Mouse (Mus musculus) liver, adult 2 months (tissue): ENCODE data around the gene Rln1. TPM values are rescaled to one million over a fixed set of nuclear protein-coding genes. Genes with fewer than 3 reads are reported as not detected.

Source experiments
- DNase-seq: peaks from one replicate; pipeline ENCODE4 v3.0.0-alpha.2; 2011; ENCODE audit warnings: low read depth, low spot score; ENCODE audit errors: extremely low read depth
- H3K27ac ChIP-seq: fragments of 200-500 bp; replicated peaks from 2 replicates; pipeline ENCODE4 v1.5.1; 2012; ENCODE audit warnings: low read depth, mild to moderate bottlenecking, control low read depth, inconsistent platforms, low read length; ENCODE audit not compliant: insufficient read depth
- H3K27me3 ChIP-seq: fragments of 200-500 bp; 2 replicates; pipeline ENCODE4 v1.6.1; 2012; ENCODE audit warnings: mild to moderate bottlenecking, moderate library complexity, low read length, inconsistent platforms; ENCODE audit not compliant: control insufficient read depth, insufficient read depth
- H3K36me3 ChIP-seq: fragments of 200-500 bp; 2 replicates; pipeline ENCODE4 v1.6.1; 2012; ENCODE audit warnings: low read length, inconsistent platforms; ENCODE audit not compliant: control insufficient read depth, insufficient read depth
- H3K4me1 ChIP-seq: fragments of 200-500 bp; 2 replicates; pipeline ENCODE4 v1.6.1; 2011; ENCODE audit warnings: low read length; ENCODE audit not compliant: control insufficient read depth, insufficient read depth
- H3K4me3 ChIP-seq: fragments of 200-500 bp; 2 replicates; pipeline ENCODE4 v1.5.1; 2011; ENCODE audit warnings: low read depth, mild to moderate bottlenecking, control low read depth, low read length, moderate library complexity; ENCODE audit not compliant: insufficient read depth
- H3K79me2 ChIP-seq: fragments of 200-500 bp; 2 replicates; pipeline ENCODE4 v1.6.1; 2012; ENCODE audit warnings: inconsistent platforms, mild to moderate bottlenecking, low read length, moderate library complexity; ENCODE audit not compliant: control insufficient read depth, insufficient read depth
- H3K9ac ChIP-seq: fragments of 200-500 bp; 2 replicates; pipeline ENCODE4 v1.6.1; 2012; ENCODE audit warnings: low read depth, mild to moderate bottlenecking, control low read depth, inconsistent platforms, low read length
- CTCF ChIP-seq: fragments of 200-500 bp; IDR thresholded peaks from 2 replicates; pipeline ENCODE4 v1.5.1; 2011; ENCODE audit warnings: low read depth, low read length, control low read depth
- POLR2A ChIP-seq: fragments of 200-500 bp; IDR thresholded peaks from 2 replicates; pipeline ENCODE4 v1.6.1; 2011; ENCODE audit warnings: low read length, control low read depth; ENCODE audit not compliant: insufficient read depth; ENCODE audit errors: extremely low read depth
- WGBS: fragments of 180-500 bp; shearing (Covaris S2); methylation state at CpG from one replicate; pipeline ENCODE4 v1.1.7; 2018; 5-methylcytosine and 5-hydroxymethylcytosine counted together
- polyA plus RNA-seq: library from polyadenylated mRNA; depleted of rRNA; stranded (reverse); fragments of >200 nt; gene quantifications from 2 replicates; pipeline ENCODE4 v1.2.3, GENCODE M21; 2012
- total RNA-seq: library from RNA; depleted of rRNA; stranded (reverse); fragments of >200 nt; gene quantifications from 2 replicates; pipeline ENCODE4 v1.2.3, GENCODE M21; 2014

The Rln1 gene
- total and polyA plus RNA-seq, 2 experiments: not detected

DNA sequence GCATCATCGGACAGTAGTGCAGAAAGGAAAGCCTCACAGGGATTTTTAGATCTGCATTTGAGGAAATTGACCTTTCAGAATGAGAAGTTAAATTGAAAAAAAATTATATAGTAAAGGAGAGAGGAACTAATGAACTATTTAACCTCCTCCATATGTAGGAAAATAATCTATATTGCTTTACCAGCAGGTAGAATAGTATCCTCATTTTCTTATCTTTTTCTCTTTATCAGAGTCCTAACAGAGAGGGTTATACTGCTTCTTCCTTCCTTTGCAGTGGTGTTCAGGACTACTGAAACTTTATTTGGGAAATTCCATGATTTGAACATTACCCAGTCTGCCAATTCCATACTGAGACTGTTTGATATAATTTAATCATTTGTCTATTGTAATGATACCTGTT lies 37.1 kb downstream of the Rln1 start:
- Histone ChIP-seq H3K9ac (no peak overlapping the region), H3K4me3 (no peak overlapping the region), H3K27me3 (no peaks in the 10 kb centered on the region), H3K36me3 (peaks cover 38% of the 10 kb centered on the region), H3K27ac (no peak overlapping the region), H3K79me2 (no peaks in the 10 kb centered on the region), H3K4me1 (no peaks in the 10 kb centered on the region)
- WGBS: 87% methylated on average over 1 of the region's 1 CpGs
- no peak for DNase-seq
- TF ChIP-seq POLR2A (no peak), CTCF (no peak)

DNA sequence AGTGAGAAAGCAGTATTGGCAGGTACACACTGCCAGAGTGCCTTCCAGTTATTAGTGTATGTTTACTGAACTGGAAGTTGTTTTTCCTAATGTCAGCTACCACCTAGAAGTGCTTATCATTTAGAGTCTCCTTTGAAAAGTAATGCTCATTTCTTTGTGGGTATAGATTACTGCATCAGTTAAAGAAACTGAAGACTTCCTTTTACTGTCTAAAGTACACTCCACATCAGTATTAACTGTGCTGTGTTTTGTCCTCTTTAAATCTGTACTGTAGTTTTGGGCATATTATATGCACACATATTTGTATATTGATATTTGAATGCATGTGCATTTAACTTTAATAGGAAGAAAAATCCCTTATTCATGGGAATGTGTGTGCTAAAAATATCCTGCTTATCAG lies 38.3 kb downstream of the Rln1 start:
- TF ChIP-seq POLR2A (no peak), CTCF (no peak)
- no peaks in the 10 kb centered on the region for H3K79me2 ChIP-seq
- DNase-seq: no peak
- H3K4me3 ChIP-seq: no peak overlapping the region
- H3K9ac ChIP-seq: no peak overlapping the region
- H3K27me3 ChIP-seq: no peaks in the 10 kb centered on the region
- no peaks in the 10 kb centered on the region for H3K4me1 ChIP-seq
- H3K27ac ChIP-seq: no peak overlapping the region
- H3K36me3 ChIP-seq: peaks cover 40% of the 10 kb centered on the region

DNA sequence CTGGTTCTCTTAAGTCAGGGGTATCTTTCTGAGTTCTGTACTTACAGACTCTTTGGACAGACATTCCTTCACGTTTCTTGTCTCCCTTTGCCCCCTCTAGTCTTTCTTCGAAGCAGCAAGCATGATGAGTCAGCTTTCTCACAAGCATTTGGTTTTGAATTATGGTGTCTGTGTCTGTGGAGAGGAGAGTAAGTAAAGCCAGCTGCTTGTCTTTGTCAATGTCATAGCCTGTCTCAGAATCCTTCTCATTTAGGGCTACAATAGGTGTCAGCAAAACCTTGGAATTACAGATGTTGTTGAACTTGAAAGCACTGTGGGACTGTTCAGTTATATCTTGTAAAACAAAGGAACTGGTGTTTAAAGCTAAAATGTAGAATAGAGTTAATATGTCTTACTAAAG lies 39.7 kb downstream of the Rln1 start:
- H3K27ac ChIP-seq: no peak overlapping the region
- TF ChIP-seq POLR2A: no peak
- TF ChIP-seq CTCF: no peak
- no peaks in the 10 kb centered on the region for H3K27me3 ChIP-seq
- 83% methylated on average over 2 of the region's 2 CpGs for WGBS
- no peak overlapping the region for H3K4me3 ChIP-seq
- no peak for DNase-seq
- H3K9ac ChIP-seq: no peak overlapping the region
- H3K36me3 ChIP-seq: peaks cover 29% of the 10 kb centered on the region
- no peaks in the 10 kb centered on the region for H3K4me1 ChIP-seq
- H3K79me2 ChIP-seq: no peaks in the 10 kb centered on the region

GRCm38 (mm10) chr19:29292546-29292945 lies 41.9 kb downstream of the Rln1 start:
- TF ChIP-seq CTCF (no peak), POLR2A (no peak)
- no peak for DNase-seq
- H3K4me3 ChIP-seq: no peak overlapping the region
- no peaks in the 10 kb centered on the region for H3K4me1 ChIP-seq
- no peaks in the 10 kb centered on the region for H3K27me3 ChIP-seq
- H3K36me3 ChIP-seq: peaks cover 25% of the 10 kb centered on the region
- no peaks in the 10 kb centered on the region for H3K79me2 ChIP-seq
- no peak overlapping the region for H3K9ac ChIP-seq
- 90% methylated on average over 4 of the region's 4 CpGs for WGBS
- H3K27ac ChIP-seq: no peak overlapping the region

- no peak for DNase-seq
- H3K4me3 ChIP-seq: no peak overlapping the region
- no peak overlapping the region for H3K9ac ChIP-seq
- 84% methylated on average over 14 of the region's 14 CpGs for WGBS
- no peaks in the 10 kb centered on the region for H3K4me1 ChIP-seq
- peaks cover 27% of the 10 kb centered on the region for H3K36me3 ChIP-seq
- no peaks in the 10 kb centered on the region for H3K27me3 ChIP-seq
- H3K27ac ChIP-seq: no peak overlapping the region
- TF ChIP-seq CTCF (no peak), POLR2A (no peak)
- no peaks in the 10 kb centered on the region for H3K79me2 ChIP-seq
Measured at GRCm38 (mm10) chr19:29291532-29291931, 42.9 kb downstream of the Rln1 start.

GRCm38 (mm10) chr19:29287863-29288262 lies 46.6 kb downstream of the Rln1 start:
- H3K79me2 ChIP-seq: no peaks in the 10 kb centered on the region
- H3K9ac ChIP-seq: no peak overlapping the region
- H3K27ac ChIP-seq: no peak overlapping the region
- 83% methylated on average over 8 of the region's 8 CpGs for WGBS
- DNase-seq: no peak
- H3K4me1 ChIP-seq: peaks cover 2% of the 10 kb centered on the region; the same call in 1 of the 2 replicates
- no peaks in the 10 kb centered on the region for H3K27me3 ChIP-seq
- TF ChIP-seq POLR2A: no peak
- no peak for TF ChIP-seq CTCF
- H3K36me3 ChIP-seq: peaks cover 22% of the 10 kb centered on the region
- H3K4me3 ChIP-seq: no peak overlapping the region
